Mouse (Mus musculus): Measurements from ENCODE around the gene Nmt1. TPM values are rescaled to one million over a fixed set of nuclear protein-coding genes. Genes with fewer than 3 reads are reported as not detected.

The Nmt1 gene
- polyA plus RNA-seq, 1 experiment from 2014 or later: 60.0 TPM

DNA sequence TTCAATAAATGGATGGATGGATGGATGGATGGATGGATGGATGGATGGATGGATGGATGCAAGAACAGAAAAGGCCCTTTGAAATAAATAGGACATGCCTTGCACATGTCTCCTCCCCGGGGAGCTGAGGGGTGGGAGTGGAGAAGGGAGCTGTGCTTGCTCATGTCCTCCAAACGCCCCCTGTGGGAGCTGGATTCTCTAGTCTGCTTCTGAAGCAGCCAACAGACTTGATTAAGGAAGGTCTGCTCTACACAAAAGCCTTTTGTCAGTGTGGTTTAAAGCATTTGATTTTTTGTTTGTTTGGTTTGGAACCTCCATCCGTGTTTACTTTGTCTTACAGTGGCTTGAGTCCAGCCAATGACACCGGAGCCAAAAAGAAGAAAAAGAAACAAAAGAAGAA lies 14.8 kb downstream of the Nmt1 start:
- H3K36me3 ChIP-seq (ENCODE audit: control insufficient read depth, insufficient read depth, low read length): peaks cover 47% of the 10 kb centered on the region
- H3K4me1 ChIP-seq (ENCODE audit: control insufficient read depth, insufficient read depth, low read length): no peaks in the 10 kb centered on the region
- H3K4me2 ChIP-seq (ENCODE audit: low read depth, low read length): no peak overlapping the region
- no peak for ATAC-seq (ENCODE audit: low read depth)
- H3K27ac ChIP-seq (replicated peaks; ENCODE audit: low read depth, low read length): no peak overlapping the region
- no peaks in the 10 kb centered on the region for H3K9me3 ChIP-seq (ENCODE audit: control insufficient read depth, low read length)
- no peak overlapping the region for H3K9ac ChIP-seq (ENCODE audit: low read depth, low read length)
- WGBS: 70% methylated on average over 4 of the region's 4 CpGs
- peak; percentile 46 for DNase-seq (ENCODE audit: low spot score)
- no peaks in the 10 kb centered on the region for H3K27me3 ChIP-seq (replicated peaks; ENCODE audit: control insufficient read depth, insufficient read depth, low read length)
- no peak overlapping the region for H3K4me3 ChIP-seq (ENCODE audit: low read depth, low read length)

- H3K9me3 ChIP-seq (ENCODE audit: control insufficient read depth, low read length): no peaks in the 10 kb centered on the region
- no peak overlapping the region for H3K4me3 ChIP-seq (ENCODE audit: low read depth, low read length)
- no peak overlapping the region for H3K27ac ChIP-seq (replicated peaks; ENCODE audit: low read depth, low read length)
- WGBS: 98% methylated on average over 3 of the region's 3 CpGs
- no peaks in the 10 kb centered on the region for H3K27me3 ChIP-seq (replicated peaks; ENCODE audit: control insufficient read depth, insufficient read depth, low read length)
- H3K4me2 ChIP-seq (ENCODE audit: low read depth, low read length): no peak overlapping the region
- ATAC-seq (ENCODE audit: low read depth) (no peak), DNase-seq (ENCODE audit: low spot score) (no peak)
- H3K9ac ChIP-seq (ENCODE audit: low read depth, low read length): no peak overlapping the region
- peaks cover 47% of the 10 kb centered on the region for H3K36me3 ChIP-seq (ENCODE audit: control insufficient read depth, insufficient read depth, low read length)
- no peaks in the 10 kb centered on the region for H3K4me1 ChIP-seq (ENCODE audit: control insufficient read depth, insufficient read depth, low read length)
Observed at GRCm38 (mm10) chr11:103043982-103044381, 16.0 kb downstream of the Nmt1 start.

GRCm38 (mm10) chr11:103046286-103046685 lies 18.3 kb downstream of the Nmt1 start:
- Histone ChIP-seq H3K9me3 (ENCODE audit: control insufficient read depth, low read length) (no peaks in the 10 kb centered on the region), H3K36me3 (ENCODE audit: control insufficient read depth, insufficient read depth, low read length) (peaks cover 65% of the 10 kb centered on the region), H3K4me1 (ENCODE audit: control insufficient read depth, insufficient read depth, low read length) (no peaks in the 10 kb centered on the region), H3K27me3 (replicated peaks; ENCODE audit: control insufficient read depth, insufficient read depth, low read length) (no peaks in the 10 kb centered on the region), H3K4me2 (ENCODE audit: low read depth, low read length) (no peak overlapping the region), H3K27ac (replicated peaks; ENCODE audit: low read depth, low read length) (no peak overlapping the region), H3K4me3 (ENCODE audit: low read depth, low read length) (no peak overlapping the region), H3K9ac (ENCODE audit: low read depth, low read length) (no peak overlapping the region)
- no peak for DNase-seq (ENCODE audit: low spot score)
- ATAC-seq (ENCODE audit: low read depth): no peak
- WGBS: 55% methylated on average over 8 of the region's 8 CpGs

- no peaks in the 10 kb centered on the region for H3K27me3 ChIP-seq (replicated peaks; ENCODE audit: control insufficient read depth, insufficient read depth, low read length)
- H3K9me3 ChIP-seq (ENCODE audit: control insufficient read depth, low read length): no peaks in the 10 kb centered on the region
- no peak overlapping the region for H3K4me3 ChIP-seq (ENCODE audit: low read depth, low read length)
- H3K4me1 ChIP-seq (ENCODE audit: control insufficient read depth, insufficient read depth, low read length): no peaks in the 10 kb centered on the region
- H3K9ac ChIP-seq (ENCODE audit: low read depth, low read length): no peak overlapping the region
- no peak overlapping the region for H3K4me2 ChIP-seq (ENCODE audit: low read depth, low read length)
- H3K36me3 ChIP-seq (ENCODE audit: control insufficient read depth, insufficient read depth, low read length): peaks cover 71% of the 10 kb centered on the region
- ATAC-seq (ENCODE audit: low read depth) (no peak), DNase-seq (ENCODE audit: low spot score) (no peak)
- no peak overlapping the region for H3K27ac ChIP-seq (replicated peaks; ENCODE audit: low read depth, low read length)
- WGBS: 90% methylated on average over 5 of the region's 5 CpGs
Observed at GRCm38 (mm10) chr11:103049611-103050010, 21.6 kb downstream of the Nmt1 start.

- H3K4me1 ChIP-seq (ENCODE audit: control insufficient read depth, insufficient read depth, low read length): no peaks in the 10 kb centered on the region
- no peak for ATAC-seq (ENCODE audit: low read depth)
- H3K27ac ChIP-seq (replicated peaks; ENCODE audit: low read depth, low read length): no peak overlapping the region
- no peaks in the 10 kb centered on the region for H3K9me3 ChIP-seq (ENCODE audit: control insufficient read depth, low read length)
- no peak overlapping the region for H3K4me2 ChIP-seq (ENCODE audit: low read depth, low read length)
- no peak for DNase-seq (ENCODE audit: low spot score)
- WGBS: 82% methylated on average over 9 of the region's 9 CpGs
- no peak overlapping the region for H3K4me3 ChIP-seq (ENCODE audit: low read depth, low read length)
- H3K27me3 ChIP-seq (replicated peaks; ENCODE audit: control insufficient read depth, insufficient read depth, low read length): no peaks in the 10 kb centered on the region
- H3K36me3 ChIP-seq (ENCODE audit: control insufficient read depth, insufficient read depth, low read length): peaks cover 68% of the 10 kb centered on the region
- no peak overlapping the region for H3K9ac ChIP-seq (ENCODE audit: low read depth, low read length)
Observed at GRCm38 (mm10) chr11:103050153-103050552, 22.2 kb downstream of the Nmt1 start.

DNA sequence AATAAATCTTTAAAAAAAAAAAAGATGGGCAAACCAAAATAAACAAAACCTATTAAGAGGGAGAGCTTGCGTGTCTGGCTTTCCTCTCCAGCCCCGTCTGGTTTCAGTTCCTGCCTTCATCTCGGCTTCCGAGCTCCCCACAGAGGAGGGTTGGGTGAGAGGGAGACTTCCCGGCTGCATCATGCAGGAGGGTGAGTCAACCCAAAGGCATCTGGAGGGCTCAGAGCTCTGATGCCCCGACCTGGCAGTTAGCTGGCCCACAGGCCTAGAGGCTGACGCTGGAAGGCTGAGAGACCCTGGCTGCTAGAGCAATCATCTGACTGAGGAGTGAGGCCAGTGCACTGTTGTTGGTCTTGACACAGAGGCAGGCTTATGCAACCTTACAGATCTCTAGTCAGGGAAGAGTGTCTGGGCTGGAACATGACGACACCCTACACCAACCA lies 23.3 kb downstream of the Nmt1 start:
- no peak overlapping the region for H3K4me2 ChIP-seq (ENCODE audit: low read depth, low read length)
- peaks cover 68% of the 10 kb centered on the region for H3K36me3 ChIP-seq (ENCODE audit: control insufficient read depth, insufficient read depth, low read length)
- H3K4me1 ChIP-seq (ENCODE audit: control insufficient read depth, insufficient read depth, low read length): no peaks in the 10 kb centered on the region
- no peaks in the 10 kb centered on the region for H3K9me3 ChIP-seq (ENCODE audit: control insufficient read depth, low read length)
- no peak for ATAC-seq (ENCODE audit: low read depth)
- no peak overlapping the region for H3K4me3 ChIP-seq (ENCODE audit: low read depth, low read length)
- H3K27me3 ChIP-seq (replicated peaks; ENCODE audit: control insufficient read depth, insufficient read depth, low read length): no peaks in the 10 kb centered on the region
- no peak overlapping the region for H3K9ac ChIP-seq (ENCODE audit: low read depth, low read length)
- 55% methylated on average over 8 of the region's 8 CpGs for WGBS
- H3K27ac ChIP-seq (replicated peaks; ENCODE audit: low read depth, low read length): no peak overlapping the region
- no peak for DNase-seq (ENCODE audit: low spot score)

DNA sequence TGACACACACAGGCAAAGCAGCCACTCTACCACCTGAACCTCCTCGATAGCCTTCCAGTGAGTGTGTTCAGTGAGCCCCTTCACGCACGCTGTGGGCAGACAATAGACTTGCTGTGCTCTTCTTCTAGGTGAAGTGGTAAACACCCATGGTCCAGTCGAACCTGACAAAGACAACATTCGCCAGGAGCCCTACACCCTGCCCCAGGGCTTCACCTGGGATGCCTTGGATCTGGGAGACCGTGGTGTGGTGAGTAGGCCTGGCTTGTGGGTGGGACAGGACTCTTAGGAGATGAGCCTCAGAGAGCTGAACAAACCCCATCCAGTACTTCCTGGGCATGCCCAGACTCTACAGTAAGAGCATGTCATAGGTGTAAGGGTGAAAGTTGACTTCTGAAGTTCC lies 24.1 kb downstream of the Nmt1 start:
- Histone ChIP-seq H3K4me1 (ENCODE audit: control insufficient read depth, insufficient read depth, low read length) (no peaks in the 10 kb centered on the region), H3K9ac (ENCODE audit: low read depth, low read length) (no peak overlapping the region), H3K36me3 (ENCODE audit: control insufficient read depth, insufficient read depth, low read length) (peaks cover 68% of the 10 kb centered on the region), H3K27me3 (replicated peaks; ENCODE audit: control insufficient read depth, insufficient read depth, low read length) (no peaks in the 10 kb centered on the region), H3K9me3 (ENCODE audit: control insufficient read depth, low read length) (no peaks in the 10 kb centered on the region), H3K4me3 (ENCODE audit: low read depth, low read length) (no peak overlapping the region), H3K27ac (replicated peaks; ENCODE audit: low read depth, low read length) (no peak overlapping the region), H3K4me2 (ENCODE audit: low read depth, low read length) (no peak overlapping the region)
- 88% methylated on average over 6 of the region's 6 CpGs for WGBS
- ATAC-seq (ENCODE audit: low read depth) (no peak), DNase-seq (ENCODE audit: low spot score) (no peak)

GRCm38 (mm10) chr11:103053191-103054076 lies 25.4 kb downstream of the Nmt1 start:
- no peaks in the 10 kb centered on the region for H3K27me3 ChIP-seq (replicated peaks; ENCODE audit: control insufficient read depth, insufficient read depth, low read length)
- 81% methylated on average over 18 of the region's 18 CpGs for WGBS
- no peak overlapping the region for H3K4me3 ChIP-seq (ENCODE audit: low read depth, low read length)
- no peak overlapping the region for H3K27ac ChIP-seq (replicated peaks; ENCODE audit: low read depth, low read length)
- no peak for ATAC-seq (ENCODE audit: low read depth)
- peaks cover 76% of the 10 kb centered on the region for H3K36me3 ChIP-seq (ENCODE audit: control insufficient read depth, insufficient read depth, low read length)
- H3K9ac ChIP-seq (ENCODE audit: low read depth, low read length): no peak overlapping the region
- no peak for DNase-seq (ENCODE audit: low spot score)
- H3K4me2 ChIP-seq (ENCODE audit: low read depth, low read length): no peak overlapping the region
- no peaks in the 10 kb centered on the region for H3K4me1 ChIP-seq (ENCODE audit: control insufficient read depth, insufficient read depth, low read length)
- H3K9me3 ChIP-seq (ENCODE audit: control insufficient read depth, low read length): no peaks in the 10 kb centered on the region

DNA sequence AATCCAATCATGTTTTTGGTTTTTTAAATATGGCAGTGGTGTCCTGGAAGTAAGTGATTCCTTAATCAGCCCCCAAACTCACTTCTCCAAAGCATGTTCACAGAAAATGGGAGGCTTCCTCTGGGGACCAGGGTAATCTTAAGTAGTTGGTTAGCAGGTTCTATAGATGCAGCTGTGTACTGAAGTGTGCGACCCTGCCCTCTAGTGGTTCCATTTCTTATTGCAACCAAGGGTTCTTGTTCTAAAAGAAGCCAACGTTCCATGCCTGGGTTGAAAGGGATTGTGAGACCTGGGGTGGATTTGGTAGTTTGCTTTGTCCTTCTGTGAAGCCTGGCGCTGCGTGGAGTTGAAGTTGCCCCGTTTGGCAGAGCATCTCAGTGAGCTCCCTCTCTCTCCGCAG lies 26.8 kb downstream of the Nmt1 start:
- ATAC-seq (ENCODE audit: low read depth): no peak
- H3K36me3 ChIP-seq (ENCODE audit: control insufficient read depth, insufficient read depth, low read length): peaks cover 83% of the 10 kb centered on the region
- WGBS: 48% methylated on average over 6 of the region's 6 CpGs

More for the DNA sequence above, 26.8 kb downstream of the Nmt1 start:
- Histone ChIP-seq H3K9me3 (ENCODE audit: control insufficient read depth, low read length) (no peaks in the 10 kb centered on the region), H3K4me2 (ENCODE audit: low read depth, low read length) (no peak overlapping the region), H3K4me1 (ENCODE audit: control insufficient read depth, insufficient read depth, low read length) (no peaks in the 10 kb centered on the region), H3K4me3 (ENCODE audit: low read depth, low read length) (no peak overlapping the region), H3K9ac (ENCODE audit: low read depth, low read length) (no peak overlapping the region), H3K27ac (replicated peaks; ENCODE audit: low read depth, low read length) (no peak overlapping the region), H3K27me3 (replicated peaks; ENCODE audit: control insufficient read depth, insufficient read depth, low read length) (no peaks in the 10 kb centered on the region)
- DNase-seq (ENCODE audit: low spot score): peak; percentile 86
